Mouse (Mus musculus): ENCODE data around the gene Mettl8.

Mettl8 gene

GRCm38 (mm10) chr2:70989201-70990191 lies 65.9 kb downstream of the Mettl8 start:
- DNase-seq (ENCODE audit: low read depth, low spot score): no peak

GRCm38 (mm10) chr2:70978271-70978670 lies 77.1 kb downstream of the Mettl8 start:
- DNase-seq (ENCODE audit: low read depth, low spot score): no peak

GRCm38 (mm10) chr2:70974769-70975168 lies 80.6 kb downstream of the Mettl8 start:
- no peak for DNase-seq (ENCODE audit: low read depth, low spot score)

- no peak for DNase-seq (ENCODE audit: low read depth, low spot score)
Observed at GRCm38 (mm10) chr2:70972795-70973518, 82.4 kb downstream of the Mettl8 start.

GRCm38 (mm10) chr2:70970158-70970741 lies 85.1 kb downstream of the Mettl8 start:
- DNase-seq (ENCODE audit: low read depth, low spot score): no peak

GRCm38 (mm10) chr2:70968305-70968704 lies 87.1 kb downstream of the Mettl8 start:
- DNase-seq (ENCODE audit: low read depth, low spot score): no peak

- DNase-seq (ENCODE audit: low read depth, low spot score): no peak
Observed at GRCm38 (mm10) chr2:70967216-70967615, 88.2 kb downstream of the Mettl8 start.

GRCm38 (mm10) chr2:70964809-70965208 lies 90.6 kb downstream of the Mettl8 start:
- no peak for DNase-seq (ENCODE audit: low read depth, low spot score)

GRCm38 (mm10) chr2:70962921-70963320 lies 92.5 kb downstream of the Mettl8 start:
- DNase-seq (ENCODE audit: low read depth, low spot score): no peak

GRCm38 (mm10) chr2:70961086-70961941 lies 94.1 kb downstream of the Mettl8 start:
- no peak for DNase-seq (ENCODE audit: low read depth, low spot score)

GRCm38 (mm10) chr2:70960090-70960489 lies 95.3 kb downstream of the Mettl8 start:
- DNase-seq (ENCODE audit: low read depth, low spot score): no peak

GRCm38 (mm10) chr2:70959337-70959736 lies 96.0 kb downstream of the Mettl8 start:
- DNase-seq (ENCODE audit: low read depth, low spot score): no peak

- DNase-seq (ENCODE audit: low read depth, low spot score): no peak
Observed at GRCm38 (mm10) chr2:70958536-70958935, 96.8 kb downstream of the Mettl8 start.

- DNase-seq (ENCODE audit: low read depth, low spot score): no peak
Observed at GRCm38 (mm10) chr2:70953616-70954015, 101.8 kb downstream of the Mettl8 start.

GRCm38 (mm10) chr2:70951944-70952343 lies 103.4 kb downstream of the Mettl8 start:
- no peak for DNase-seq (ENCODE audit: low read depth, low spot score)

- no peak for DNase-seq (ENCODE audit: low read depth, low spot score)
Observed at GRCm38 (mm10) chr2:70944511-70945305, 110.7 kb downstream of the Mettl8 start.

- no peak for DNase-seq (ENCODE audit: low read depth, low spot score)
Observed at GRCm38 (mm10) chr2:70940826-70941225, 114.6 kb downstream of the Mettl8 start.

- no peak for DNase-seq (ENCODE audit: low read depth, low spot score)
Observed at GRCm38 (mm10) chr2:70938844-70939494, 116.4 kb downstream of the Mettl8 start.

- no peak for DNase-seq (ENCODE audit: low read depth, low spot score)
Observed at GRCm38 (mm10) chr2:70934772-70935171, 120.6 kb downstream of the Mettl8 start.

GRCm38 (mm10) chr2:70933516-70933915 lies 121.9 kb downstream of the Mettl8 start:
- no peak for DNase-seq (ENCODE audit: low read depth, low spot score)
